Mouse (Mus musculus) cortical plate, adult 2 months (tissue): ENCODE data around the gene Naa15.

ENCODE experiments used
- CTCF ChIP-seq: fragments of 200-500 bp; IDR thresholded peaks from 2 replicates; pipeline ENCODE4 v1.5.1; 2011; ENCODE audit warnings: mild to moderate bottlenecking, control low read depth, low read length; ENCODE audit not compliant: insufficient read depth; ENCODE audit errors: extremely low read depth
- POLR2A ChIP-seq: fragments of 200-500 bp; IDR thresholded peaks from 2 replicates; pipeline ENCODE4 v1.6.1; 2011; ENCODE audit warnings: mild to moderate bottlenecking, low read length, control low read depth; ENCODE audit not compliant: insufficient read depth; ENCODE audit errors: extremely low read depth

- TF ChIP-seq CTCF (no peak; the same call in 1 of the 2 replicates), POLR2A (no peak)
Measured at GRCm38 (mm10) chr3:51396219-51397068, 18.5 kb upstream of the Naa15 start, which contains the start of gene Mgarp.
